Mouse (Mus musculus) hindbrain, embryonic 10.5 days (tissue): ENCODE data around the gene Tspan31. TPM values are rescaled to one million over a fixed set of nuclear protein-coding genes. Genes with fewer than 3 reads are reported as not detected.

Source experiments
- DNase-seq: peaks from one replicate; pipeline ENCODE4 v3.0.0-alpha.2; 2017; ENCODE audit warnings: low spot score
- H3K27ac ChIP-seq: fragments of 300-500 bp; sonication (generic); 2 replicates; pipeline ENCODE4 v1.5.1; 2016; ENCODE audit warnings: mild to moderate bottlenecking, moderate library complexity
- H3K27me3 ChIP-seq: fragments of 300-500 bp; sonication (generic); 2 replicates; pipeline ENCODE4 v1.6.1; 2016; ENCODE audit warnings: mild to moderate bottlenecking; ENCODE audit not compliant: poor library complexity, insufficient read depth, severe bottlenecking
- H3K36me3 ChIP-seq: fragments of 300-500 bp; sonication (generic); 2 replicates; pipeline ENCODE4 v1.6.1; 2016; ENCODE audit warnings: mild to moderate bottlenecking, moderate library complexity
- H3K4me1 ChIP-seq: fragments of 300-500 bp; sonication (generic); replicated peaks from 2 replicates; pipeline ENCODE4 v1.6.1; 2016; ENCODE audit warnings: mild to moderate bottlenecking
- H3K4me3 ChIP-seq: fragments of 300-500 bp; sonication (generic); 2 replicates; pipeline ENCODE4 v1.5.1; 2016; ENCODE audit warnings: mild to moderate bottlenecking, moderate library complexity
- H3K9me3 ChIP-seq: fragments of 300-500 bp; sonication (generic); 2 replicates; pipeline ENCODE4 v1.6.1; 2016; ENCODE audit warnings: mild to moderate bottlenecking, moderate library complexity
- WGBS: fragments of 180-500 bp; shearing (Covaris S2); methylation state at CpG from one replicate; pipeline ENCODE4 v1.1.7; 2016; 5-methylcytosine and 5-hydroxymethylcytosine counted together
- polyA plus RNA-seq: library from polyadenylated mRNA; unstranded; fragments of >200 nt; fragmentation: Nextera tagmentation; extraction: Ambion mirVana; gene quantifications from 2 replicates; pipeline ENCODE4 v1.2.1, GENCODE M21; 2016

Gene Tspan31
- polyA plus RNA-seq, 1 experiment from 2014 or later: 177 TPM

GRCm38 (mm10) chr10:127099191-127099590, 29.1 kb upstream of the Tspan31 start:
- Histone ChIP-seq H3K27ac (no peak overlapping the region), H3K4me1 (no peaks in the 10 kb centered on the region), H3K27me3 (peaks cover 6% of the 10 kb centered on the region), H3K9me3 (no peaks in the 10 kb centered on the region), H3K36me3 (peaks cover 68% of the 10 kb centered on the region), H3K4me3 (no peak overlapping the region)
- no peak for DNase-seq
- 88% methylated on average over 10 of the region's 10 CpGs for WGBS

DNA sequence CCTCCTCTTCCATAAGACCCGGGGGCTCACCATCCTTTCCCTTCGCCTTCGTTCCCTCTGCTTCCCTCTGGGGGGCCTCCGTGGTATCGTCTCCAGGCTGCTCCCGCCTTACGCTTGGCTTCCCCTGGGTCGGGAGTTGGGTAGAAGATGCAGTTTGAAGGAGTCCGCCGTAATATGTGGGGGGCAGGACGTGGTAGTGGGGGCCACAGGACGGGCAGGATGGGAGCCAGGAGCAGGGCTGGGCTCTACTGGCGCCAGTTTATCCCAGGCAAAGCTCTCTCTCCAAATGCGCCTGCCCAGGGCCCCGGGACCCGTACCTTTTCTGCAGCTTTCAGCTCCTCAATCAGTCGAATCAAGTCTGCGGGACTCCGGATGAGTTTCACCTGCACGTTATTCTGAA, 28.4 kb upstream of the Tspan31 start:
- Histone ChIP-seq H3K27ac (no peak overlapping the region), H3K9me3 (no peaks in the 10 kb centered on the region), H3K36me3 (peaks cover 67% of the 10 kb centered on the region), H3K4me3 (no peak overlapping the region), H3K4me1 (no peaks in the 10 kb centered on the region), H3K27me3 (peaks cover 13% of the 10 kb centered on the region)
- WGBS: 77% methylated on average over 20 of the region's 20 CpGs
- no peak for DNase-seq

GRCm38 (mm10) chr10:127094382-127094802, 24.3 kb upstream of the Tspan31 start:
- Histone ChIP-seq H3K4me1 (peaks cover 23% of the 10 kb centered on the region), H3K9me3 (no peaks in the 10 kb centered on the region), H3K4me3 (no peak overlapping the region), H3K36me3 (peaks cover 52% of the 10 kb centered on the region), H3K27ac (no peak overlapping the region), H3K27me3 (peaks cover 54% of the 10 kb centered on the region)
- 68% methylated on average over 7 of the region's 7 CpGs for WGBS
- no peak for DNase-seq

DNA sequence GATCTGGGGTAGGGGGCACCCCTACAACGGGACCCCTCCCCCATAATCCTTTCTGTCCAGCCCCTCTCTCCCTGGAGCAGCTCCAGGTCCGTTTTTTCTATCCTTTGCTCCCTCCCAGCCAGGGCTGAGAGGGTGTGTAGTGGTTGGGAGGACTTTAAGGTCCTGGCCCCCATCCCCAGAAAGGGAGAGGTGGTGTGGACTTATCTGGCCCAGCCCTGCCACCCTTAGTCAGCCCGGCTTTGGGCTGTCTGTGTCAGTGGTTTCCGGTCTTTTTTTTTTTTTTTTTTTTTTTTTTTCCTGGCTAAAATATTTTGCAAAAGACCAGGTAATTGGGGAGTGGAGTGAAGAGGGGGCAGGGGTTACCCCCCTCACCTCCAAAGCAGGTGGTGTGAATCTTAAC, 22.7 kb upstream of the Tspan31 start:
- Histone ChIP-seq H3K27me3 (peaks cover 71% of the 10 kb centered on the region), H3K4me3 (no peak overlapping the region), H3K36me3 (peaks cover 36% of the 10 kb centered on the region), H3K9me3 (no peaks in the 10 kb centered on the region), H3K27ac (no peak overlapping the region), H3K4me1 (peaks cover 23% of the 10 kb centered on the region)
- 58% methylated on average over 4 of the region's 4 CpGs for WGBS
- no peak for DNase-seq

DNA sequence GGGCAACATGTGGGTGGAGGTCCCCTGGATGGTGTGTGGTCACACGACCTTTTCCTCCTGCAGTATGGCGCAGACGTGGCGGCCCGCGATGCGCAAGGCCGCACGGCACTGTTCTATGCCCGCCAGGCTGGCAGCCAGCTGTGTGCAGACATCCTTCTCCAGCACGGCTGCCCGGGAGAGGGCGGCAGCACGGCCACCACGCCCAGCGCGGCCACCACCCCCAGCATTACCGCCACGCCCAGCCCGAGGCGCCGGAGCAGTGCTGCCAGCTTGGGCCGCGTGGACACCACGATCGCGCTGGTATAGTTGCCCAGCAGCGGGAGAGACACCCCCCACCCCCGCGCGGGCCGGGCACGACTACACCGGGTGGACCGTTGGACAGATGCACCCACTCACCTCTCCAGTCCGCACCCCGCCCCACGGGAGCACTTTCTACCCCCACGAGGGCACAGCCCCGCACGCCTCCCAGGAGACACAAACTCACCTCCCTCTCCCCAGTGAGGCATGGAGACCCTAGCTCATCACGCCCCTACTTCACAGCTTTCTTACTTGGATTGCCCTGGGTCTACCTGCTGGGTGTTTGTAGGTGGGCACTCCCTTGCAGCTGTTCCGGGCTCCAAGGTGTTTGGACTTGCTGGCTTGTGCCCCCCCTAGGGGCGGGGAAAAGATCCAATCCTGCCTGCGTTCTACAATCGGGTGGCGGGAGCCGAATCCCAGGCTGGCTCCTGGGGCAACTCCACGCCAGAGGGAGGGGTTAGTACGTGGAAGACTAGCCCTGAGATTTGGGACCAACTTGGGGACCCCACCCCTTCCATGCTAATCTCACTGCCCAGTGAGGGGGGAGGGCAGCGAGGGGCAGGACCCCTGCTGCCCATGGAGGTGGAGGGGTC, 21.7 kb upstream of the Tspan31 start:
- H3K27me3 ChIP-seq: peaks cover 81% of the 10 kb centered on the region
- 11% methylated on average over 51 of the region's 51 CpGs for WGBS
- DNase-seq: no peak

DNA sequence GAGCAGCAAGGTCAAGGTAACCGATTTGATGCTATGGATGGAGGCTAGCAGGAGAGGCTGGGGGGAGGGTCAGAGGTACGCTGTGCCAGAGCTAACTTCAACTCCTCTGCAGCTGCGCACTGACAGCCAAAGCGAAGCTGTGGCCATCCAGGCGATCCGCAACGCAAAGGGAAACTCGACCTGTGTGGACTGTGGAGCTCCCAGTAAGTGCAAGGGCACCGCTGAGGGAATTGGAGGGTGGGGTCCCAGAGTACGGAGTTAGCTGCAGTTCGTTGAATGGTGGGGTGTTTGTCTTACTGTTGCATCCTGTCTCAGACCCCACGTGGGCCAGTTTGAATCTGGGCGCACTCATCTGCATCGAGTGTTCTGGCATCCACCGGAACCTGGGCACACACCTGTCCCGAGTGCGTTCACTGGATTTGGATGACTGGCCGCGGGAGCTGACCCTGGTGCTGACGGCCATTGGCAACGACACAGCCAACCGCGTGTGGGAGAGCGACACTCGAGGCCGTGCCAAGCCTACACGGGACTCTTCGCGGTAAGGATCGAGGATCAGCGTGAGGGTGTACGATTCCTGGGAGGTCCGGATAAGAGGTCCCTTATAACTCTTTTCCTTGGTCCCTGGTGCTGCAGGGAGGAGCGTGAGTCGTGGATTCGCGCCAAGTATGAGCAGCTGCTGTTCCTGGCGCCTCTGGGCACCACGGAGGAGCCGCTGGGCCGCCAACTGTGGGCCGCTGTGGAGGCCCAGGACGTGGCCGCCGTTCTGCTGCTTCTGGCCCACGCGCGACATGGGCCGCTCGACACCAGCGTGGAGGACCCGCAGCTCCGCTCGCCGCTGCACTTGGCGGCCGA, 20.7 kb upstream of the Tspan31 start:
- Histone ChIP-seq H3K27ac (no peak overlapping the region), H3K4me1 (peaks cover 23% of the 10 kb centered on the region), H3K27me3 (peaks cover 81% of the 10 kb centered on the region), H3K9me3 (no peaks in the 10 kb centered on the region), H3K36me3 (peaks cover 16% of the 10 kb centered on the region), H3K4me3 (peak overlapping the region; percentile 39)
- 8% methylated on average over 57 of the region's 57 CpGs for whole genome bisulfite sequencing
- DNase-seq: peak; percentile 27

More for the DNA sequence above, 21.7 kb upstream of the Tspan31 start:
- Histone ChIP-seq H3K4me3 (peak overlapping the region; percentile 39), H3K9me3 (no peaks in the 10 kb centered on the region), H3K36me3 (peaks cover 26% of the 10 kb centered on the region), H3K4me1 (peaks cover 23% of the 10 kb centered on the region), H3K27ac (0 out of 2 replicates have a peak overlapping the region, but pooled peaks have one; percentile 13)

DNA sequence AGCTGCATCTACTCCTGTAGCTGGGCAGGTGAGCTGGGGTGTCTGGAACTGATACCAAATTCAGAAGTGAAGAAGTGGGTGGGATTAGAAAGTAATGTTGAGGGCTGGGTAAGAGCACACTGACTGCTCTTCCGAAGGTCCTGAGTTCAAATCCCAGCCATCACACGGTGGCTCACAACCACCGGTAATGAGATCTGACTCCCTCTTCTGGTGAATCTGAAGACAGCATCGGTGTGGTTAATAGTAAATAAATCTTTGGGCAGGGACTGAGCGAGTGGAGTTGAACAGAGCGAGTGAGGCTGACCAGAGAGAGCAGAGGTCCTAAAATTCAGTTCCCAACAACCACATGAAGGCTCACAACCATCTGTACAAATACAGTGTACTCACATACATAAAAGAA, 15.6 kb upstream of the Tspan31 start:
- peaks cover 33% of the 10 kb centered on the region for H3K4me1 ChIP-seq
- no peaks in the 10 kb centered on the region for H3K36me3 ChIP-seq
- H3K27me3 ChIP-seq: peaks cover 88% of the 10 kb centered on the region
- H3K9me3 ChIP-seq: no peaks in the 10 kb centered on the region
- WGBS: 75% methylated on average over 6 of the region's 6 CpGs
- no peak overlapping the region for H3K27ac ChIP-seq
- H3K4me3 ChIP-seq: no peak overlapping the region
- no peak for DNase-seq

DNA sequence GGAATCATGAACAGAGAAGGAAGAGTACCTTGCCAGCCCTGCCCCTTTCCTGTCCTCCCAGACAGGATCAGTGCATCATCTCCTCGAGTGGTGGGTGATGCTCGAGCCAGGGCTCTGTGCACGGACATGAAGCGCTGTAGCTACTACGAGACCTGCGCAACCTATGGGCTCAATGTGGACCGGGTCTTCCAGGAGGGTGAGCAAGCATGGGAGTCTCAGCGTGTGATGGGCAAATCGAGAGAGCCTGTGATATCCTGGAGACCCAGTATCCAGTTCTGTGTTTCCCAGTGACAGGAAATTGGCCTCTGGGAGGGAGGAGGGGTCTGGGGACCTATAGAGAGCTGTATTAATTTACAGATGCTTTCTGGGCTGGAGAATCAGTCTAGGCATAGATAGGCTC, 15.0 kb upstream of the Tspan31 start:
- Histone ChIP-seq H3K4me1 (peaks cover 34% of the 10 kb centered on the region), H3K36me3 (no peaks in the 10 kb centered on the region), H3K27me3 (peaks cover 88% of the 10 kb centered on the region), H3K27ac (no peak overlapping the region), H3K9me3 (no peaks in the 10 kb centered on the region), H3K4me3 (no peak overlapping the region)
- WGBS: 84% methylated on average over 9 of the region's 9 CpGs
- DNase-seq: no peak

GRCm38 (mm10) chr10:127083915-127084306, 13.8 kb upstream of the Tspan31 start:
- H3K27ac ChIP-seq: no peak overlapping the region
- peaks cover 45% of the 10 kb centered on the region for H3K4me1 ChIP-seq
- no peaks in the 10 kb centered on the region for H3K36me3 ChIP-seq
- DNase-seq: no peak
- 61% methylated on average over 5 of the region's 5 CpGs for WGBS
- peaks cover 88% of the 10 kb centered on the region for H3K27me3 ChIP-seq
- no peak overlapping the region for H3K4me3 ChIP-seq
- no peaks in the 10 kb centered on the region for H3K9me3 ChIP-seq

DNA sequence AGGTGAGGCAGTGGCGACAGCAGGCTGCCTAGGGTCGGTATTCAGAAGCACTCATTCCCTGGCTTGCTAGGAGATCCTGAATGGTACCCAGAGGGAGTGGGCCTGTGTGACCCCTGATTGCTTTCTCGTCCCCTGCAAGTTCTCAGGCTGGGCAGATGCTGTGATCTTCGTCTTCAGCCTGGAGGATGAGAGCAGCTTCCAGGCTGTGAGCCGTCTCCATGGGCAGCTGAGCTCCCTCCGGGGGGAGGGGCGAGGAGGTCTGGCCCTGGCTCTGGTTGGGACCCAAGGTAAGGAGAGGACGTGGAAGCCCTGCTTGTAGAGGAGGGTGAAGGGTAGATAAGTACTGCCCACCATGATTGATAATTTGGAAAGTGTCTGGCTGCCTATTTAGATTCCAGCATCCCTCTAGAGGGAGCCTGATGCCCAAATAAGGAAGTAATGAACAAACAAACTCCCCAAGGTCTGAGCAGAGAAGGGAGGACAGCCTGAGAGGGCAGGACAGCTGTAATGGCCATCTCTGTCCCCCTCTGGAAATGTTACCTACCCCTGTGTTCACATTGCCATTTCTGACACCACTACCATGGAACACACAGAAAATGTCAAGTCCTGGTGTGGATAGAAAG, 13.3 kb upstream of the Tspan31 start:
- Histone ChIP-seq H3K9me3 (no peaks in the 10 kb centered on the region), H3K36me3 (no peaks in the 10 kb centered on the region), H3K27me3 (peaks cover 88% of the 10 kb centered on the region), H3K4me1 (peaks cover 50% of the 10 kb centered on the region), H3K4me3 (no peak overlapping the region), H3K27ac (no peak overlapping the region)
- WGBS: 29% methylated on average over 8 of the region's 8 CpGs
- DNase-seq: no peak

DNA sequence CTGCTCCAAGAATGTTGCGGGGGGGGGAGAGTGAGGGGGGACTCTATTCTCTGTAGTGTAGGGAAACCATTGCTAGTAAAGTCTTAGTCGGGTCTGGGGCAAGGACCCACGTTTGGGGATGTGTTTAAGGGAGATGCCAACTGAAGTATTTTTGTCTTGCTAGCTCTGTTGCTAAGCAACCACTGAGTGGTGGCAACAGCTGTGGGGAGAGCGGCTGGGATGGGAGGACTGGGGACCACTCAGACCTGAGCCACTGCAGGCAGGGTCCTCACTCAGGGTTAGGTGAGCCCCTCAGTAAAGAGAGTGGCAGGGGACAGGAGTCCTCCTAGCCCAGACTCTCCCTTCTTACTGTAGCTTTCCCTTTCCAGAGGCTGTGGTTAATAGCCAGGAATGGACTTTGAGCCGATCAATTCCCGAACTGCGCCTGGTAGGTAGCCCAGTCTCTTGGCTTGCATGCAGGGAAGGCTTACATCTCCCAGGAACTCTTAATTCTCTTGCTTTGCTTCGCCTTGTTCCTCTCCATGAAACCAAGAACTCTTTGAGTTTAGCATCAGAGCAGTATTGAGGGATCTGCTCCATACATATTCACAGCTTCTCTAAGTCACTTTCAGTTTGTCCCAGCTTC, 12.0 kb upstream of the Tspan31 start:
- Histone ChIP-seq H3K36me3 (no peaks in the 10 kb centered on the region), H3K9me3 (no peaks in the 10 kb centered on the region), H3K27ac (no peak overlapping the region), H3K27me3 (peaks cover 88% of the 10 kb centered on the region), H3K4me1 (peaks cover 61% of the 10 kb centered on the region), H3K4me3 (peak overlapping the region; percentile 78)
- 30% methylated on average over 8 of the region's 8 CpGs for WGBS
- DNase-seq: peak; percentile 60
